Mouse (Mus musculus) gastrocnemius, postnatal 36 days (tissue): ENCODE measurements at regions not wholly inside any gene's neighbourhood (a gene's known extent, or its start where the extent isn't known, plus 50 kb on each side); places are given as distances from the start of the nearest gene placed in this dataset.

ENCODE experiments used
- DNase-seq, 2 experiments: peaks; one replicate each; pipeline ENCODE4 v3.0.0; 2022
- intact Hi-C: fragments of 180-260 bp; cut with DNase I; formaldehyde crosslinking; loops from one replicate; pipeline ENCODE4 v1.15.1; 2025

- intact Hi-C loops, result no loop called here
- DNase-seq, result no peak
Measured at GRCm38 (mm10) chr14:76693351-76694317, 136.9 kb upstream of the Serp2 start.

GRCm38 (mm10) chr14:76687971-76688407 lies 131.3 kb upstream of the Serp2 start:
- intact Hi-C loops, result no loop called here
- DNase-seq, result no peak

GRCm38 (mm10) chr14:76686762-76687453 lies 130.2 kb upstream of the Serp2 start:
- no peak for DNase-seq
- intact Hi-C loops, result no loop called here

- no peak for DNase-seq
- intact Hi-C loops, result no loop called here
Measured at GRCm38 (mm10) chr14:76685830-76686761, 129.4 kb upstream of the Serp2 start.

GRCm38 (mm10) chr14:76684327-76684726 lies 127.6 kb upstream of the Serp2 start:
- DNase-seq, result no peak
- intact Hi-C loops, result no loop called here

- peak; percentile 45 to 61 for DNase-seq
- intact Hi-C loops, result no loop called here
Measured at GRCm38 (mm10) chr14:76681581-76682377, 125.1 kb upstream of the Serp2 start.

GRCm38 (mm10) chr14:76678512-76679134 lies 121.9 kb upstream of the Serp2 start:
- intact Hi-C loops, result no loop called here
- peak in 1 of 2 experiments; percentile 48 for DNase-seq

- no peak for DNase-seq
- intact Hi-C loops, result loop anchor here (5.0 kb wide), 1 partner anchor 43 kb away; no protein-coding TSS in a partner anchor
Measured at GRCm38 (mm10) chr14:76674949-76675348, 118.3 kb upstream of the Serp2 start.

- no peak for DNase-seq
Measured at GRCm38 (mm10) chr14:76673671-76674331, 117.1 kb upstream of the Serp2 start.

GRCm38 (mm10) chr14:76672899-76673298 lies 116.2 kb upstream of the Serp2 start:
- DNase-seq, result no peak
- intact Hi-C loops, result loop anchor here (5.0 kb wide), 1 partner anchor 41 kb away; no protein-coding TSS in a partner anchor

More at GRCm38 (mm10) chr14:76673671-76674331, 117.1 kb upstream of the Serp2 start:
- intact Hi-C loops, result loop anchor here (5.0 kb wide), 1 partner anchor 42 kb away; no protein-coding TSS in a partner anchor

- no peak for DNase-seq
- intact Hi-C loops, result loop anchor here (5.0 kb wide), 1 partner anchor 40 kb away; no protein-coding TSS in a partner anchor
Measured at GRCm38 (mm10) chr14:76672442-76672841, 115.8 kb upstream of the Serp2 start.

- DNase-seq, result no peak
- intact Hi-C loops, result loop anchor here (5.0 kb wide), 1 partner anchor 39 kb away; no protein-coding TSS in a partner anchor
Measured at GRCm38 (mm10) chr14:76671023-76671422, 114.3 kb upstream of the Serp2 start.

GRCm38 (mm10) chr14:76665754-76666371 lies 109.2 kb upstream of the Serp2 start:
- intact Hi-C loops, result no loop called here
- DNase-seq, result no peak

- DNase-seq, result no peak
- intact Hi-C loops, result no loop called here
Measured at GRCm38 (mm10) chr14:76664586-76665508, 108.2 kb upstream of the Serp2 start.

GRCm38 (mm10) chr14:76663816-76664215 lies 107.1 kb upstream of the Serp2 start:
- intact Hi-C loops, result no loop called here
- DNase-seq, result no peak

GRCm38 (mm10) chr14:76662871-76663270 lies 106.2 kb upstream of the Serp2 start:
- intact Hi-C loops, result no loop called here

GRCm38 (mm10) chr14:76660906-76661305 lies 104.2 kb upstream of the Serp2 start:
- DNase-seq, result no peak
- intact Hi-C loops, result no loop called here

More at GRCm38 (mm10) chr14:76662871-76663270, 106.2 kb upstream of the Serp2 start:
- no peak for DNase-seq
